Mouse (Mus musculus) heart, embryonic 14.5 days (tissue): ENCODE results near the gene Agbl4. TPM values are rescaled to one million over a fixed set of nuclear protein-coding genes. Genes with fewer than 3 reads are reported as not detected.

ENCODE experiments used
- ATAC-seq: fragments of 200-750 bp; cut with Nextera tagmentation; 2 replicates; pipeline ENCODE4 v1.8.0; 2017; ENCODE audit warnings: low read depth, moderate TSS enrichment; ENCODE audit not compliant: insufficient number of reproducible peaks, insufficient read depth, low FRiP score
- H3K27ac ChIP-seq, 2 experiments: fragments of 200-500 bp in 1 of 2; fragments of 300-500 bp in 1 of 2; sonication (generic) in 1 of 2; replicated peaks in 1 of 2; 2 replicates each; pipeline ENCODE4 v1.5.1; 2012 to 2014; ENCODE audit warnings: low read depth in 2 of 2, low read length in 2 of 2, control low read depth in 1 of 2, mild to moderate bottlenecking in 1 of 2, mixed read lengths in 1 of 2; ENCODE audit not compliant: control insufficient read depth in 1 of 2, insufficient read depth in 1 of 2
- H3K27me3 ChIP-seq: fragments of 300-500 bp; sonication (generic); 2 replicates; pipeline ENCODE4 v1.6.1; 2014; ENCODE audit warnings: mild to moderate bottlenecking, low read length, control low read depth; ENCODE audit not compliant: control insufficient read depth, insufficient read depth
- H3K36me3 ChIP-seq: fragments of 300-500 bp; sonication (generic); 2 replicates; pipeline ENCODE4 v1.6.1; 2014; ENCODE audit warnings: mild to moderate bottlenecking, control low read depth, low read length, mixed read lengths; ENCODE audit not compliant: control insufficient read depth, insufficient read depth
- H3K4me1 ChIP-seq, 2 experiments: fragments of 200-500 bp in 1 of 2; fragments of 300-500 bp in 1 of 2; sonication (generic) in 1 of 2; 2 replicates each; pipeline ENCODE4 v1.6.1; 2012 to 2014; ENCODE audit warnings: low read length in 2 of 2, control low read depth in 1 of 2, mixed read lengths in 1 of 2; ENCODE audit not compliant: control insufficient read depth in 2 of 2, insufficient read depth in 2 of 2
- H3K4me2 ChIP-seq: fragments of 300-500 bp; sonication (generic); 2 replicates; pipeline ENCODE4 v1.6.1; 2014; ENCODE audit warnings: mild to moderate bottlenecking, low read length
- H3K4me3 ChIP-seq, 2 experiments: fragments of 200-500 bp in 1 of 2; fragments of 300-500 bp in 1 of 2; sonication (generic) in 1 of 2; 2 replicates each; pipeline ENCODE4 v1.5.1; 2012 to 2014; ENCODE audit warnings: low read length in 2 of 2, mild to moderate bottlenecking in 2 of 2, control low read depth in 1 of 2, low read depth in 1 of 2, moderate library complexity in 1 of 2; ENCODE audit not compliant: control insufficient read depth in 1 of 2, insufficient read depth in 1 of 2
- H3K9ac ChIP-seq: fragments of 300-500 bp; sonication (generic); 2 replicates; pipeline ENCODE4 v1.6.1; 2014; ENCODE audit warnings: mild to moderate bottlenecking, low read length
- H3K9me3 ChIP-seq: fragments of 300-500 bp; sonication (generic); 2 replicates; pipeline ENCODE4 v1.6.1; 2016; ENCODE audit warnings: low read length, control low read depth; ENCODE audit not compliant: control insufficient read depth
- WGBS: fragments of 180-500 bp; shearing (Covaris S2); extraction: QIAGEN DNeasy Blood & Tissue Kit; methylation state at CpG from one replicate; pipeline ENCODE4 v1.1.7; 2014; 5-methylcytosine and 5-hydroxymethylcytosine counted together
- polyA plus RNA-seq: library from polyadenylated mRNA; unstranded; fragments of >200 nt; fragmentation: Nextera tagmentation; extraction: Ambion mirVana; gene quantifications from 2 replicates; pipeline ENCODE4 v1.2.1, GENCODE M21; 2014

Agbl4 gene
- polyA plus RNA-seq, 1 experiment from 2014 or later = 1.1 TPM

GRCm38 (mm10) chr4:111603194-111603593, 1205.7 kb downstream of the Agbl4 start:
- Histone ChIP-seq H3K4me3 (no peak overlapping the region), H3K27me3 (no peaks in the 10 kb centered on the region), H3K36me3 (no peaks in the 10 kb centered on the region), H3K9ac (no peak overlapping the region), H3K4me2 (no peak overlapping the region), H3K27ac (no peak overlapping the region), H3K4me1 (peaks cover 4 to 16% of the 10 kb centered on the region in 2 experiments), H3K9me3 (no peaks in the 10 kb centered on the region)
- WGBS = 87% methylated on average over 2 of the region's 2 CpGs
- ATAC-seq = no peak

GRCm38 (mm10) chr4:111607826-111608500, 1210.5 kb downstream of the Agbl4 start:
- 84% methylated on average over 8 of the region's 8 CpGs for WGBS
- H3K4me1 ChIP-seq = peaks cover 2 to 10% of the 10 kb centered on the region in 2 experiments; a peak in 3 of 4 replicates
- no peak overlapping the region for H3K27ac ChIP-seq

GRCm38 (mm10) chr4:111621865-111622264, 1224.4 kb downstream of the Agbl4 start:
- no peak overlapping the region for H3K4me3 ChIP-seq
- no peak for ATAC-seq
- H3K4me2 ChIP-seq = no peak overlapping the region
- WGBS = 50% methylated on average over 2 of the region's 2 CpGs
- H3K27me3 ChIP-seq = no peaks in the 10 kb centered on the region
- no peak overlapping the region for H3K9ac ChIP-seq
- no peaks in the 10 kb centered on the region for H3K36me3 ChIP-seq
- H3K9me3 ChIP-seq = no peaks in the 10 kb centered on the region
- peaks cover 0 to 2% of the 10 kb centered on the region in 2 experiments; a peak in 1 of 4 replicates for H3K4me1 ChIP-seq
- H3K27ac ChIP-seq = no peak overlapping the region

More at GRCm38 (mm10) chr4:111607826-111608500, 1210.5 kb downstream of the Agbl4 start:
- no peaks in the 10 kb centered on the region for H3K27me3 ChIP-seq
- H3K4me2 ChIP-seq = no peak overlapping the region
- no peaks in the 10 kb centered on the region for H3K36me3 ChIP-seq
- no peaks in the 10 kb centered on the region for H3K9me3 ChIP-seq
- H3K4me3 ChIP-seq = no peak overlapping the region
- H3K9ac ChIP-seq = no peak overlapping the region
- ATAC-seq = no peak

- ATAC-seq = peak; percentile 21; the same call in 1 of the 2 replicates
These were observed 1227.5 kb downstream of the Agbl4 start for GRCm38 (mm10) chr4:111624914-111625313.

GRCm38 (mm10) chr4:111626118-111626830, 1228.8 kb downstream of the Agbl4 start:
- Histone ChIP-seq H3K4me2 (no peak overlapping the region), H3K4me1 (peaks cover 0 to 2% of the 10 kb centered on the region in 2 experiments; a peak in 1 of 4 replicates), H3K9ac (no peak overlapping the region), H3K9me3 (no peaks in the 10 kb centered on the region), H3K27ac (no peak overlapping the region), H3K36me3 (no peaks in the 10 kb centered on the region), H3K4me3 (no peak overlapping the region), H3K27me3 (no peaks in the 10 kb centered on the region)
- 29% methylated on average over 8 of the region's 8 CpGs for WGBS
- ATAC-seq = no peak

More at GRCm38 (mm10) chr4:111624914-111625313, 1227.5 kb downstream of the Agbl4 start:
- Histone ChIP-seq H3K9ac (no peak overlapping the region), H3K9me3 (no peaks in the 10 kb centered on the region), H3K4me1 (peaks cover 0 to 2% of the 10 kb centered on the region in 2 experiments; a peak in 1 of 4 replicates), H3K4me2 (no peak overlapping the region), H3K4me3 (no peak overlapping the region), H3K27me3 (no peaks in the 10 kb centered on the region), H3K36me3 (no peaks in the 10 kb centered on the region), H3K27ac (no peak overlapping the region)
- WGBS = 53% methylated on average over 5 of the region's 5 CpGs

GRCm38 (mm10) chr4:111632615-111633014, 1235.2 kb downstream of the Agbl4 start:
- Histone ChIP-seq H3K9me3 (no peaks in the 10 kb centered on the region), H3K9ac (no peak overlapping the region), H3K27me3 (no peaks in the 10 kb centered on the region), H3K36me3 (no peaks in the 10 kb centered on the region), H3K4me3 (no peak overlapping the region), H3K4me2 (no peak overlapping the region), H3K4me1 (no peaks in the 10 kb centered on the region), H3K27ac (no peak overlapping the region)
- WGBS = 73% methylated on average over 1 of the region's 1 CpGs
- ATAC-seq = no peak

DNA sequence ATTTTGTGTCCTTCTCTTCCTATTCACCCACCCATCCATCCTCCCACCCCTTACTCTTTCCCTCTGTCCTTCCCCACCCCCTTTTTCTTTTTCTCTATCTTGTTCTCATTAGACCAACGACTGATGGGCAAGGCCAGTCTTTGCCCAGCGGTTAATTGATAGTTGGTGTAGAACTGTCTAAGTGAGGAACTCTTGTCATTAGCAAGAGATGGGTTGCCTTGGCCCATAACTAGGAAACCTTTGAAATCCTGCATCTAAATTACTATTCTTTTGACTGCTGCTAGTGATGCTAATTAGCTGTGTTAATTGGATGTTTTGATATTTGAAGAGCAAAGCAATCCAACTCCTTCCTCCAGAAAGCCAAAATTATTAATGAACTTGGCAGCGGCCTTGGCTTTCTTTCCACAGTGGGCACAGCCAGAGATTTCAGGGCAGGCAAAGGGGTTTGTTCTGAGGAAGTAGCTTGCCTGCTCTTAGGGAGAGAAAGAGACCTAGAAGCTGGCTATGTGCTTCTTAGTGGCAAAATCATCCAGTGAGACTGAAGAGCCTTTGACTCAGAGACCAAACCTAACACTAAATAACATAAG, 1238.2 kb downstream of the Agbl4 start:
- H3K9me3 ChIP-seq = no peaks in the 10 kb centered on the region
- no peaks in the 10 kb centered on the region for H3K4me1 ChIP-seq
- H3K4me3 ChIP-seq = no peak overlapping the region
- no peaks in the 10 kb centered on the region for H3K36me3 ChIP-seq
- H3K27me3 ChIP-seq = no peaks in the 10 kb centered on the region
- no peak overlapping the region for H3K27ac ChIP-seq
- WGBS = 74% methylated on average over 3 of the region's 3 CpGs
- no peak overlapping the region for H3K9ac ChIP-seq
- no peak overlapping the region for H3K4me2 ChIP-seq
- ATAC-seq = no peak
